Mouse (Mus musculus) embryo, embryonic 9.5 days (tissue): ENCODE data around the gene Lias.
A peak's percentile ranks its signal among the peaks of the same experiment; 100 is the strongest.

Source experiments
- DNase-seq: peaks from one replicate; pipeline ENCODE4 v3.0.0-alpha.2; 2017; ENCODE audit errors: extremely low spot score

Lias gene

GRCm38 (mm10) chr5:65425251-65425650 lies 34.0 kb downstream of the Lias start:
- no peak for DNase-seq

GRCm38 (mm10) chr5:65428321-65428720 lies 37.0 kb downstream of the Lias start:
- DNase-seq, result no peak

GRCm38 (mm10) chr5:65429441-65429840 lies 38.1 kb downstream of the Lias start:
- DNase-seq, result no peak

- no peak for DNase-seq
Observed at GRCm38 (mm10) chr5:65434471-65435362, 43.4 kb downstream of the Lias start.

- no peak for DNase-seq
Observed at GRCm38 (mm10) chr5:65435363-65435805, 44.1 kb downstream of the Lias start.

- DNase-seq, result peak; percentile 98
Observed at GRCm38 (mm10) chr5:65435806-65436561, 44.7 kb downstream of the Lias start, which contains the start of gene Ugdh. TSS of gene Ugdh (minus strand) at chr5:65435949.

GRCm38 (mm10) chr5:65438041-65438440 lies 46.7 kb downstream of the Lias start:
- no peak for DNase-seq

GRCm38 (mm10) chr5:65444981-65445380 lies 53.7 kb downstream of the Lias start:
- no peak for DNase-seq

- no peak for DNase-seq
Observed at GRCm38 (mm10) chr5:65446756-65447155, 55.5 kb downstream of the Lias start.

- DNase-seq, result no peak
Observed at GRCm38 (mm10) chr5:65447826-65448225, 56.5 kb downstream of the Lias start.

GRCm38 (mm10) chr5:65448941-65449340 lies 57.6 kb downstream of the Lias start:
- no peak for DNase-seq

GRCm38 (mm10) chr5:65454771-65455170 lies 63.5 kb downstream of the Lias start:
- no peak for DNase-seq

- no peak for DNase-seq
Observed at GRCm38 (mm10) chr5:65457086-65457827, 66.0 kb downstream of the Lias start.

- no peak for DNase-seq
Observed at GRCm38 (mm10) chr5:65457846-65458245, 66.5 kb downstream of the Lias start.

- no peak for DNase-seq
Observed at GRCm38 (mm10) chr5:65459454-65459853, 68.2 kb downstream of the Lias start.
